Mouse (Mus musculus) midbrain, embryonic 16.5 days (tissue): Measurements from ENCODE around the gene Unc13b. TPM values are rescaled to one million over a fixed set of nuclear protein-coding genes. Genes with fewer than 3 reads are reported as not detected.

Experiments used
- ATAC-seq: fragments of 200-750 bp; cut with Nextera tagmentation; 2 replicates; pipeline ENCODE4 v1.8.0; 2017; ENCODE audit warnings: moderate TSS enrichment
- H3K27ac ChIP-seq: fragments of 300-500 bp; sonication (generic); 2 replicates; pipeline ENCODE4 v1.5.1; 2014; ENCODE audit warnings: mild to moderate bottlenecking, low read length, mixed read lengths
- H3K27me3 ChIP-seq: fragments of 300-500 bp; sonication (generic); 2 replicates; pipeline ENCODE4 v1.6.1; 2014; ENCODE audit warnings: low read depth, low read length, mixed read lengths; ENCODE audit not compliant: control insufficient read depth, insufficient read depth
- H3K36me3 ChIP-seq: fragments of 300-500 bp; sonication (generic); 2 replicates; pipeline ENCODE4 v1.6.1; 2014; ENCODE audit warnings: mild to moderate bottlenecking, low read length, moderate library complexity, mixed read lengths; ENCODE audit not compliant: control insufficient read depth, insufficient read depth
- H3K4me1 ChIP-seq: fragments of 300-500 bp; sonication (generic); 2 replicates; pipeline ENCODE4 v1.6.1; 2014; ENCODE audit warnings: mild to moderate bottlenecking, low read length, mixed read lengths; ENCODE audit not compliant: control insufficient read depth, insufficient read depth
- H3K4me2 ChIP-seq: fragments of 300-500 bp; sonication (generic); 2 replicates; pipeline ENCODE4 v1.6.1; 2014; ENCODE audit warnings: mild to moderate bottlenecking, low read length, mixed read lengths
- H3K4me3 ChIP-seq: fragments of 300-500 bp; sonication (generic); 2 replicates; pipeline ENCODE4 v1.5.1; 2014; ENCODE audit warnings: low read depth, mild to moderate bottlenecking, low read length, moderate library complexity, mixed read lengths
- H3K9ac ChIP-seq: fragments of 300-500 bp; sonication (generic); 2 replicates; pipeline ENCODE4 v1.6.1; 2014; ENCODE audit warnings: low read depth, low read length, mixed read lengths
- H3K9me3 ChIP-seq: fragments of 300-500 bp; sonication (generic); replicated peaks from 2 replicates; pipeline ENCODE4 v1.6.1; 2014; ENCODE audit warnings: mild to moderate bottlenecking, low read length, mixed read lengths; ENCODE audit not compliant: control insufficient read depth, poor library complexity, severe bottlenecking
- WGBS: fragments of 180-500 bp; shearing (Covaris S2); extraction: QIAGEN DNeasy Blood & Tissue Kit; methylation state at CpG from one replicate; pipeline ENCODE4 v1.1.7; 2014; 5-methylcytosine and 5-hydroxymethylcytosine counted together
- polyA plus RNA-seq: library from polyadenylated mRNA; unstranded; fragments of >200 nt; fragmentation: Nextera tagmentation; extraction: Ambion mirVana; gene quantifications from 2 replicates; pipeline ENCODE4 v1.2.1, GENCODE M21; 2015

Unc13b gene
- polyA plus RNA-seq, 1 experiment from 2014 or later: 19.5 TPM

DNA sequence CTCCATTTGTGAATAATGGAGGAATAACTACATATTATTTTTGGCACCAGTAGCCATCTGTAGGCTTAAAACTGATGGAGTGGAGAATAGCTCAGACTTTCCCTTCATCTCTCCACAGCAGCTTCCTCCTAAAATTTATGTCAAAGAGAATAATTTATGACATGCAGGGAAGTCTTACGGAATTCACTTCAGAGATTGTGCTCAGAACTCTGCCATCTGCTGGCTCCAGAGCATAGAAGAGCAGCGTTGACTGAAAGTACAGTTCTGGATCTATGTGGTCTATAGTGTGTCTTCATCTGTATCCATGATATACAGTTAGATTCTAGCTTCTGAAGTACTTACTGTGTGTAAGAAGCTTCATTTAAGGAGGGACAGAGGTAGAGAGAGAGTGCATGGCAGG lies 185.3 kb downstream of the Unc13b start:
- peaks cover 11% of the 10 kb centered on the region for H3K36me3 ChIP-seq
- H3K4me2 ChIP-seq: no peak overlapping the region
- no peaks in the 10 kb centered on the region for H3K27me3 ChIP-seq
- no peaks in the 10 kb centered on the region for H3K4me1 ChIP-seq
- no peak overlapping the region for H3K9ac ChIP-seq
- H3K4me3 ChIP-seq: no peak overlapping the region
- H3K9me3 ChIP-seq: no peaks in the 10 kb centered on the region
- H3K27ac ChIP-seq: no peak overlapping the region
- WGBS: 47% methylated on average over 2 of the region's 2 CpGs
- ATAC-seq: no peak

GRCm38 (mm10) chr4:43245776-43246175 lies 187.0 kb downstream of the Unc13b start:
- Histone ChIP-seq H3K36me3 (no peaks in the 10 kb centered on the region; the same call in 1 of the 2 replicates), H3K27me3 (no peaks in the 10 kb centered on the region), H3K4me1 (no peaks in the 10 kb centered on the region), H3K9me3 (no peaks in the 10 kb centered on the region), H3K9ac (no peak overlapping the region), H3K27ac (no peak overlapping the region), H3K4me3 (no peak overlapping the region), H3K4me2 (no peak overlapping the region)
- 96% methylated on average over 4 of the region's 4 CpGs for WGBS
- ATAC-seq: no peak

DNA sequence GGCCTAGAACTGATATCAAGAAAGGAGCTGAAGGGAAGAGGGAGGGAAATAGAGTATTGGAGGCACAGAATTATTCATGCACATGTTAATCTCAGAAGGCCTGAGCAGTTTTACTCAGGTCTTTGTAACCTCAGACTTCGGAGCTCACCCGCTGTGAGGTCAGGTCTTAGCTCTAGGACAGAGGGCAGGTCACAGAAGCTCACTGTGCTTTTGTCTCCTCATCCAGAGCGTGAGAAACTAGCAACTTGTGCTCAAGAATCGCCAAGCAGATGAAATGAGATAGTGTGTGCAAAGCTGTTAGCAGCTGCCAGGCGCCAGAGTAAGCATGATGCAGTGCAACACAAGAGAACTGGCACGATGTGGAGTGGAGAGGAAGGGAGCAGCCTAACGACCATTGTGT lies 189.3 kb downstream of the Unc13b start:
- H3K9me3 ChIP-seq: no peaks in the 10 kb centered on the region
- ATAC-seq: no peak
- no peak overlapping the region for H3K27ac ChIP-seq
- WGBS: 17% methylated on average over 7 of the region's 7 CpGs
- H3K36me3 ChIP-seq: peaks cover 12% of the 10 kb centered on the region
- no peak overlapping the region for H3K9ac ChIP-seq
- H3K4me2 ChIP-seq: no peak overlapping the region
- no peak overlapping the region for H3K4me3 ChIP-seq
- H3K27me3 ChIP-seq: no peaks in the 10 kb centered on the region
- H3K4me1 ChIP-seq: no peaks in the 10 kb centered on the region

GRCm38 (mm10) chr4:43248909-43249308 lies 190.2 kb downstream of the Unc13b start:
- Histone ChIP-seq H3K9ac (no peak overlapping the region), H3K4me2 (no peak overlapping the region), H3K9me3 (no peaks in the 10 kb centered on the region), H3K36me3 (peaks cover 20% of the 10 kb centered on the region), H3K27me3 (no peaks in the 10 kb centered on the region), H3K27ac (no peak overlapping the region), H3K4me3 (no peak overlapping the region), H3K4me1 (no peaks in the 10 kb centered on the region)
- ATAC-seq: no peak
- WGBS: 62% methylated on average over 2 of the region's 2 CpGs

DNA sequence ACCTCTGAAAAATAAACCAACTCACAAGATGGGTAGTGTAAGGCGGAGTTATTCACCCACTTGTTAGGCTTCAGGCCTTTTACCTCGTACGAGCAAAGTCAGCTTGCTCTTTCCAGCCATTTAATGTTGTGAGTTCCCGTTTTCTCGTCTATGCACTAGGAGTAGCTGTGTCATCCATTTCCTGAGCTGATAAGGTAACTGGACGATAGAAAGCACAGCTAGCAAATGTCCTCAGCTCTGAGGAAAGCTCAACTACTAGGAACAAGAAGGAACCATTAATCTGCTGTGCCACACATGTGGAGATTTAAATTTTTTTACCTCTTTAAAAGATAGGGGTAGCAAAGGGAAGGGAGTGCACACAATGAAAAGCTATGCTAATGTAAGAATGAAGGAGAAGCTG lies 192.5 kb downstream of the Unc13b start:
- Histone ChIP-seq H3K9me3 (no peaks in the 10 kb centered on the region), H3K9ac (no peak overlapping the region), H3K4me1 (no peaks in the 10 kb centered on the region), H3K4me2 (no peak overlapping the region), H3K4me3 (no peak overlapping the region), H3K36me3 (peaks cover 33% of the 10 kb centered on the region), H3K27me3 (no peaks in the 10 kb centered on the region), H3K27ac (no peak overlapping the region)
- ATAC-seq: no peak
- WGBS: 89% methylated on average over 6 of the region's 6 CpGs

DNA sequence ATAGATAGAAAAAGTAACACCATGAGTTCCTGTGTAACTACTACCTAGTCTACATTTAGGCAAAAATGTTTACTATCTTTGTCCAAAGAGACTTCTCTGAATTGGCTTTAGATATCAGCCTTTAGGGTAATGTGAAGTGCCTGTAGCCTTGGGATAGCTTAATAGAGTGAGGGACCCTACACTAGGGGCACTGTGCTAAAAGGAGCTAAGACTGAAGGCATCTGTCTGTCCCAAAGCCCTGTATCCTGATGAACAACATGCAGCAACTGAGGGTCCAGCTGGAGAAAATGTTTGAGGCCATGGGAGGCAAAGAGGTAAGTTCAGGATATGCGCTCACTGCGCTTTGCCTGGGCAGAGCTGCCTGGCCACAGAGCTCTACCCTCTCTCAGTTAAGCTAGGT lies 198.3 kb downstream of the Unc13b start:
- Histone ChIP-seq H3K27me3 (no peaks in the 10 kb centered on the region), H3K27ac (no peak overlapping the region), H3K9ac (no peak overlapping the region), H3K4me1 (no peaks in the 10 kb centered on the region), H3K9me3 (no peaks in the 10 kb centered on the region), H3K4me2 (no peak overlapping the region), H3K4me3 (no peak overlapping the region), H3K36me3 (peaks cover 37% of the 10 kb centered on the region)
- 98% methylated on average over 2 of the region's 2 CpGs for WGBS
- ATAC-seq: no peak

DNA sequence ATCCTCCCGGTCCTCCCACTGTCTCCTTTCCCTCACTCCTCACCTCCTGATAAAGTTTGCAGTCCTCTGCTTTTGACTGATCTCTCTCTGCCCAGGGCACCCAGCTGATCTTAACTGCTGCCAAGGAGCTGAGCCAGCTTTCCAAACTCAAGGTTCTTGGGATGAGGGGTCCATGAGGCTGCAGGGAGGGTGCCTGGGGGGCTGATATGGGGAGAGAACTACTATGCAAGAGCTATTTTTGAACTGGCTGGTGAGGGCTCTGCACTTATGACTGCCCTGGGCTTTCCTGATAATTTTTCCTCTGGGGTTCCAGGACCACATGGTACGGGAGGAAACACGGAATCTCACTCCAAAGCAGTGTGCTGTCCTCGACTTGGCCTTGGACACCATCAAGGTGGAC lies 199.8 kb downstream of the Unc13b start:
- H3K27me3 ChIP-seq: no peaks in the 10 kb centered on the region
- WGBS: 85% methylated on average over 4 of the region's 4 CpGs
- ATAC-seq: no peak
- H3K4me2 ChIP-seq: no peak overlapping the region
- H3K9ac ChIP-seq: no peak overlapping the region
- no peaks in the 10 kb centered on the region for H3K4me1 ChIP-seq
- no peak overlapping the region for H3K27ac ChIP-seq
- H3K4me3 ChIP-seq: no peak overlapping the region
- H3K36me3 ChIP-seq: peaks cover 30% of the 10 kb centered on the region
- H3K9me3 ChIP-seq: no peaks in the 10 kb centered on the region

DNA sequence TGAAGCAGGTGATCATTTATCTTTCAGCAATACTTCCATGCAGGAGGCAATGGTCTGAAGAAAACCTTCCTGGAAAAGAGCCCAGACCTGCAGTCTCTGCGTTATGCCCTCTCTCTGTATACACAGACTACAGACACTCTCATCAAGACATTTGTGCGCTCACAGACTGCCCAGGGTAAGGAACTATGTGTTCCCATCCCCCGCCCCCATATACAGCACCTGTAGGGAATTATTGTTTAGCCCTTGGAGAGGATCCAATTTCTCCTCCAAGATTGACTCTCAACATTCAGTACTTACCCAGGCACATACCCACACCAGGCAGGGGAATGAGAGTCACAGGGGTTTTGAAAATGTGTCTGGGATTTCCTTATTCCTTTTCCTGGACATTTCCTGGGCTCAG lies 200.7 kb downstream of the Unc13b start:
- no peaks in the 10 kb centered on the region for H3K4me1 ChIP-seq
- H3K36me3 ChIP-seq: peaks cover 25% of the 10 kb centered on the region
- no peak overlapping the region for H3K9ac ChIP-seq
- WGBS: 82% methylated on average over 3 of the region's 3 CpGs
- H3K4me2 ChIP-seq: no peak overlapping the region
- no peaks in the 10 kb centered on the region for H3K27me3 ChIP-seq
- H3K4me3 ChIP-seq: no peak overlapping the region
- no peak overlapping the region for H3K27ac ChIP-seq
- no peaks in the 10 kb centered on the region for H3K9me3 ChIP-seq
- no peak for ATAC-seq

DNA sequence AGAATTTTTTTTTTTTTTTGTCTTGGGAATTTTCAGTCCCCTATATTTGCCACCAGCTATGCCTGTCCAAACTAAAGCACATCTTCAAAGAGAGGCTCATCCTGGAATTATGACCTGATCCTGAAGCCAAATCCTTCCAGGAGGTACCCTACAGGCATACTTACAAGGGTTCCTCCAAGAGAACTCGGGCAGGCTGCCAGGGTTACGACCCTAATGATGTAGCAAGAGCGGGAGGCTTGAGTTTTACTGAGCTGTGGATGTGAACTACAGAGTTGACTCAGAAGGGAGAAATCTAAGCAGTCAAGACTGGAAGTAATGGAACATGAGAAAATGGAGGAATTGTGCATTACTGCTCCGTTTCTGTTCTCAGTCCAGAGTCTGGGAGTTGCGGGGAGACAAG lies 201.3 kb downstream of the Unc13b start:
- 79% methylated on average over 5 of the region's 5 CpGs for whole genome bisulfite sequencing
- Histone ChIP-seq H3K9me3 (no peaks in the 10 kb centered on the region), H3K9ac (no peak overlapping the region), H3K27me3 (no peaks in the 10 kb centered on the region), H3K4me1 (no peaks in the 10 kb centered on the region), H3K4me3 (no peak overlapping the region), H3K36me3 (peaks cover 25% of the 10 kb centered on the region), H3K4me2 (no peak overlapping the region), H3K27ac (no peak overlapping the region)
- no peak for ATAC-seq

- no peak overlapping the region for H3K9ac ChIP-seq
- no peak overlapping the region for H3K4me2 ChIP-seq
- no peak for ATAC-seq
- H3K36me3 ChIP-seq: peaks cover 10% of the 10 kb centered on the region
- H3K27me3 ChIP-seq: no peaks in the 10 kb centered on the region
- H3K9me3 ChIP-seq: no peaks in the 10 kb centered on the region
- peaks cover 10% of the 10 kb centered on the region for H3K4me1 ChIP-seq
- H3K27ac ChIP-seq: no peak overlapping the region
- 95% methylated on average over 6 of the region's 6 CpGs for WGBS
- no peak overlapping the region for H3K4me3 ChIP-seq
Measured at GRCm38 (mm10) chr4:43262821-43263220, 204.1 kb downstream of the Unc13b start.
